Mouse (Mus musculus) megakaryocyte-erythroid progenitor cell, adult 5-6 weeks (primary cell): ENCODE results near the gene Pdap1. TPM values are rescaled to one million over a fixed set of nuclear protein-coding genes. Genes with fewer than 3 reads are reported as not detected.
"Not testable (repeated sequence)": the region's sequence is repeated elsewhere in the genome, so short reads cannot be mapped to it uniquely, and the experiment has no call there.

Experiments used
- ATAC-seq: replicated peaks from 2 replicates; pipeline ENCODE4 v1.8.0; 2016; ENCODE audit warnings: mild to moderate bottlenecking, inconsistent platforms; ENCODE audit not compliant: severe bottlenecking, poor library complexity, low FRiP score, low TSS enrichment
- total RNA-seq, 2 experiments: library from RNA; stranded (forward) in 1 of 2; stranded (reverse) in 1 of 2; fragments of 200-1000, 215-1000 nt in 1 of 2; fragments of >200 nt in 1 of 2; fragmentation: Nextera tagmentation in 1 of 2; gene quantifications; 2 replicates each; pipeline ENCODE4 v1.2.3; 2014 to 2017

Gene Pdap1
- total RNA-seq, 2 experiments from 2014 or later: 90.0 to 333 TPM

DNA sequence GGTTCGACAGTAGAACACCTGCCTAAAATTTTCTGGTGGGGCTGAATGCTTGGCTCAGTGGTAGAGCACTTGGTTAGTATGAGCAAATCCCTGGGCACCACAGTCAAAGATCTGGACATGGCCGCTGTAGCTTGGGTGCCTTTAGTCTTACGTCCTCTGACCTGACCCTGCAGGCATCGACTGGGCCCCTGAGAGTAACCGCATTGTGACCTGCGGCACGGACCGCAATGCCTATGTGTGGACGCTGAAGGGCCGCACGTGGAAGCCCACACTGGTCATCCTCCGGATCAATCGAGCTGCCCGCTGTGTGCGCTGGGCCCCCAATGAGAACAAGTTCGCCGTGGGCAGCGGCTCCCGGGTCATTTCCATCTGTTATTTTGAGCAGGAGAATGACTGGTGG is 16.6 kb downstream of the Pdap1 start:
- ATAC-seq: no peak

DNA sequence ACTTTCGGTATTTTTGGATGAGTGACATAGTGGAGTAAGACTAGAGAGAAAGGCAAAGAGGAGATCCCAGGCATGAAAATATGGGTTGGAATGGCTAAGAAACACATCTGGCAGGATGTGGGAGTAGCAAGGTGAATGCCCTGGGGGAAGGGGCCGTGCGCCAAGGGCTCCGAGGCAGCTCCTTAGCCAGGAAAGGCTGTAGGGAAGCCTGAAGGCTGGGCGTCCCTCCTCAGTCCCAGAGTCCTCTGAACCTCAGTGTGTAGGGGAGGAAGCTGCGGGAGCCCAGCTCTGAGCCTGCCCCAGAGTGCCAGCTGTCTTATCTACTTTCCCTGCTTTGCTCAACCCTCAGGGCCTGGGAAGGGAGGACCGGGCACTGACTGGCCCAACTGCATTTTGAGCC is 19.1 kb downstream of the Pdap1 start:
- ATAC-seq: peak; percentile 45; the same call in 1 of the 2 replicates

DNA sequence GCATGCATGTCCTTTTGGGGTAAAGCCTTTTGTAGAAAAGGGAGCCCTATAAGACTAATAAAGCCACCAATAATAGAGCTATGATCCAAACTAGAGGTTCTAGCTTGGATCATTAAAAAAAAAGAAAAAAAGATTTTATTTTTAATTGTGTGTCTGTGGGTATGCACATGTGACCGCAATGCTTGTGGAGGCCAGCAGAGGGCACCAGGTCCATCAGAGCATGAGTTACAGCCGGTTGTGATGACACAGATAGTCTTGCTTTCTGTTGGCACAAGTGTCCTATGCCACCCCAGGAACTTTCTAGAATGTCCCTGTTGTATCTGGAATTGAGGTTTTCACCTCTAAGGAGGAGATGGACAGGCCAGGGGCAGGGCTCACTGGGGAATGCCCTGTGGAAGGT is 20.7 kb downstream of the Pdap1 start:
- ATAC-seq: no peak

DNA sequence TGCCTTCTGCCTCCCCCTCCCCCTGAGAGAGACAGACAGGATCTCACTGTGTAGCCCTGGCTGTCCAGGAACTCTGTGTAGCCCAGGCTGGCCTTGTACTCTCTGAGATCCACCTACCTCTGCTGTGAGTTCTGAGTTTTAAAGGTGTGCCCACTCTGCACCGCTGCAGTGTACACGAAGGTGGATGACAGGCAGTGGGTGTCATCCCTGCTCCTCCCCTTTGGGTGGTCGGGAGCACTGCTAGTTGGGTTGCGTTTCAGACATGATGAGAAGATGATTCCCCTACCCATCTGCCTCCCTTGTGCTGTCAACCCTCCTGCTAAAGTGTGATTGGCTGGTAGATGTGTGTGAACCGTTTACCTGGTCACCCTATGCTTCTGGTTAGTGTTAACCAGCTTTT is 21.6 kb downstream of the Pdap1 start:
- ATAC-seq: no peak

DNA sequence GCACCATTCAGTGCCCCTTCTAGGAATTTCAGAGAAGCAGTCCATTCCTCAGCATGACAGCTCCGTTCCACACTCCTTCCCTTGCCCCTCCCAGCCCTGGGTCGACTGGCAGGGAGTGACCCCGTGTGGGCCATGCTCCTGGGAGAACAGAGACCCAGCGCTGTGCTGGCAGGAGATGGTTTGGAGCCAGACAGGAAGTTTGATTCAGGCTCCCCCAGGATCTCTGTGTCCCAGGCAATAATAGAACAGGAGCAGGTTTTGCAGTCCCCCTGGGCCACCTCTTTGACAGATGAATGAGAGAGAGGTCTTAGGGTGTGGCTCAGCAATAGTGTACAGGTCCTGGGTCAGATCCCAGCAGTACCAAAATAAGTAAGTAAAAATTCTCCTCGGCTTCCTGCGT is 22.0 kb downstream of the Pdap1 start:
- ATAC-seq: no peak

DNA sequence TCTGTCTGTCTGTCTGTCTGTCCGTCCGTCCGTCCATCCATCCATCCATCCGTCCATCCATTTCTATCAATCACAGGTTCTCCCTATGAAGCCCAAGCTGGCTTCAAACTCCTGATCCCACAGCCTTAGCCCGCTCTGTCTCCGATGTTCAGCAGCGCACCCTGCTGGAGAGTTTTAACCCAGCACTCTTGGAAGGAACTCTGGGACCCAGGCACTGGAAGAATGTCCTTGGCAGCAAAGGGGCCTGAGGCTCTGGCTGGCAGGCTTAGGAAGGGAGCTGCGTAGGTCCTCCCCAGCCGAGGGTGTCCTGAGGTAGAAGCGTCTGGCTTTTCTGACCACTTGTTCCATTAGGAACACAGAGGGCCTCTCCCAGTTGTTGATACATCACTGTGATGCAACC is 23.1 kb downstream of the Pdap1 start:
- peak; percentile 42; the same call in 1 of the 2 replicates for ATAC-seq

DNA sequence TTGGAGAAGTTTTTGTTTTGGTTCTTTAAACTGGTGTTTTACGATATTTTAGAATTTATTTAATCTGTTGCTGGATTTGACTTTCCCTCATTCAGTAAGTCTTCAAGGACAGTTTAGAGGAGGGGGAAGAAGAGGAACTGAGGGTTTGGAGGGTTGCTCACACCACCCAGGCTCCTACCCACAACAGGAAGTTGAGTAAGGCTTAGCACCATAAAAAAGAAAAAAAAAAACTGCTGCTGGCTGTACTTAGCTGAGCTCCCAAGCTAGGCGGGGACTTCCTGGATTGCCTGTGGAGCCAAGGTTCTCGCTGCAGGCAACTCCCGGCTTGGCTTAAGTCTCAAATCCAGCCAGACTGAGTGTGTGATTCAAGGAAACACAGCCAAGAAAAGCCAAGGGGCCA is 23.7 kb downstream of the Pdap1 start:
- no peak for ATAC-seq

DNA sequence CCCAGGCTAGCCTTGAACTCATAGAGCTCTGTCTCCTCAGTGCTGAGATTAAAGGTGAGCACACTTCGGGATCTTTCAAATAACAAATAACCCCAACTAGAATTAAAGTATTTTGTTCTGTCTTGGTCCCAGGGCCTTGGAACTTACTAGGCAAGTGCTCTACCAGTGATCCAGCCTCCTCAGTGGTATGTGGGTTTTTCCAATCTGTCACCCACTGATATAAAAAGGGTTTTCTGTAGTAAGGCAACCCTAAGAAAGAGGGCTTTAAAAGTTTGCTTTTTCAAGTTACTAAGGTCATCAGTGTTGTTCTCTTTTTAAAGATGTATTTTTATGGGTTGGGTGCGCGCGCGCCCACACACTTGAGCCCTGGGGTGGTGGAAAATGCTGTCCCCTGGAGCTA is 24.3 kb downstream of the Pdap1 start:
- no peak for ATAC-seq

DNA sequence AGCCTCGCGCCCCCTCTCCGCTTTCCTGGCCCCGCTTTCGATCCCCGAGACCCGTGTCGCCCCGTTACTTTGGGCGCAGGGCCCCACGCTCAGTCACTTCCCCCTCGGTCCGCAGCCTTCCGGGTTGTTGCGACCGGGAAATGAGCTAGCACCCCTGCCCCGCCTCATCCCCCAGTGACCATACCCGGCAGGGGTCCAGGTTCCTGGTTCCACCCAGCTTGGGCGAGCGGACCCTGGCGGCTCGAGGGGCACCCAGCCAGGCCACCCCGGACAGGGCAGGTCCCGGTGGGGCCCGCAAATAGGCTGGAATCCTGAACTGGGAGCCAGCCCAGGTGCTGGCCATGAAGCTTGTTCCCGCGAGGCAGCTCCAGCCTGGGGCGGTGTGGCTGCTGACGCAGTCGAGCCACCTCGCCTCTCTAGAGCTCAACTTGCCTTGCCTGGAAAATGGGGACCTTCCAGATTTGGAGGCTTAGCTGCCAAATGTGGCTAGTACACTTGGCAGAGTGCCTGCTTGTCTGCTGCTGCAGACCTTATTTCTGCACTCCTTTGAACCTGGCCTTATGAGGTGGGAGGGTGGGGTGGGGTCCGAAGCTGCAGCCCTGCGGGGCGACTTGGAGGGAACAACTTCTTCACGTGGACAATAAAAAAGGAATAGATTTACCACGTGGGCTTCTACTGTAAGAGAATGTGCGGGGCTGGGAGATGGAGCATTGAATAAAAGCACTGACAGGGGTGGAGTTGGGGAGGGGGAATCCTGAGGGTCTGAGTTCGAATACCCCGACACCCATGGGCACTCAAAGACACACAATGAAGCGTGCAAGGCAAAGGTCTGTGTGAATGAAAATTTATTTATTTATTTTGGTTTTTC is 25.2 kb downstream of the Pdap1 start:
- ATAC-seq: peak; percentile 56

DNA sequence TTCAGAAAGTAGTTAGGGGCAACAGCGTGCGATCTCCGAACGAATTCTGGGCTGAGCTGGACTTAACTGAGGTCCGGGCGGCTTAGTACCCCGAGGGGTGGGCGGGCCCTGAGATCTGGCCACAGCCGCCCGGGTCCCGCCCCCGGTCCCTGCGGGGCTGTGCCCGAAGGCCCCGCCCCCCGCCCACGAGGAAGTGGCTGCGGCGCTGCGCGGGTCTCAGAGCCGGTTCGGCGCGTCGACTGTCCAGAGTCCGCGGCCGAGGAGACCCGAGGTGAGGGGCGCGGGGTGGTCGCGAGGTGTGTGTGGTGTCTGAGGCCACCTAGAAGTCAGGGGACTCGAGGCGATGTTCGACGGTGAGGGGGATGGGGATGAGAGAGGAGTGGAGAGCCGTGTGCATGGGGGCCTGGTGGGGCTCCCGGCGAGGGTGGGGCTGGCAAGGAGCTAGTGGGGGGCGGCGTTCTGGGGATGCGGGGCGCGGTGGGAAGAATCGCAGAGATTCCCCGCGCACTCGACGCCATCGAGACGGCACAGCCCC is 25.9 kb downstream of the Pdap1 start, which contains the start of gene Arpc1b:
TSS of gene Arpc1b (plus strand) at position 145 of the 535 bp plus-strand sequence.
- ATAC-seq: peak; percentile 31; the same call in 1 of the 2 replicates

DNA sequence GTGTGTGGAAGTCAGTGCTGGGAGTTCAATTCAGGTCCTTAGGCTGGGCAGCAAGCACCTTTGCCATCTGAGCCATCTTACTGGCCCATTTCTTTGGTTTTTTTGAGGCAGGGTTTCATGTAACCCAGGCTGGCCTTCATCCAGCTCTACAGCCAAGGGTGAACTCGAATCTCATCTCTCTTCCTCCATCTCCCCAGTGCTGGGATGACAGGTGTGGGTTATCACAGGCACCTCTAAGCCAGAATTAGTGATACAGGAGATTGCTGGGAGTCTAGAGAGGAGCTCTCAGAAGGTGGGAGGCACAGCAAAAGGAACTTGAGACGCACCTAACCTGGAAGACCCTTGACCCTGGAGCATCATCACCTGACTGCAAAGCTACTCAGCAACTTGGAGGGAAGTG is 26.6 kb downstream of the Pdap1 start:
- ATAC-seq: no peak

DNA sequence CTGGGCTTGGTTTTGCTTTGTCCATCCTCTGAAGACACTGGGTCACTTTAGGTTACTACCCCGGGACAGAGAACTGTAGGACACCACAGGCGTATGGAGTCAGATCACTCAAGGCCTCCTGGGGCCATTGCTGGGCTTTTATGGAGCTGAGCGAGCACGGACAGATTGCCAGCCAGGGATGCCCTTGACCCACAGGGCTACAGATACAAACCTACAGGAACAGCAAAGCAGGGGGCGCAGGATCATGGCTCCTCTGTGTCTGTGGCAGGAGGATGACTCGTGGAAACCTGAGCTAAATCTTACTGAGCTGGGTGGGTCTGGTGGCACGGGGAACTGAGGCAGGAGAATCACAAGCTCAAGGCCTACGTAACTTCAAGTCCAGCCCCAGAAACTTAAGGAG is 27.5 kb downstream of the Pdap1 start:
- no peak for ATAC-seq

DNA sequence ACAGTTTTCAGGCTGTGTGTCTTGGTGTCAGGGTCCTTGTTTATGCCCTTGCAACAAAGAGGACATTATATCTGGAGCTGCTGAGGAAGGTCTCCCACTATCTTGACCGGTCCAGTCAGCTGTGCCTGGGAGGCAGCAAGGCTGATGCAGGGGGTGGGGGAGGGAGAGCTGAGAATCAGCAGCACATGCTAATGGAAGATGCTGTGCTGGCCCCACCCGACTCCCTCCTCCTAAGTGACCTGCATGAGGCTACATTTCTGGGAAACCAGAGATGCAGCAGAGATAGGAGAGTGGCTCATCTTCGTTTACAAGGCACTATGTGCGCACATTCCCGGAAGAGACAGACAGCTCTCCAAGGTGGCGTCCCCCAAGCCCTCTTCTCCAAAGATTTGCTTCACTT is 29.6 kb downstream of the Pdap1 start:
- no peak for ATAC-seq

DNA sequence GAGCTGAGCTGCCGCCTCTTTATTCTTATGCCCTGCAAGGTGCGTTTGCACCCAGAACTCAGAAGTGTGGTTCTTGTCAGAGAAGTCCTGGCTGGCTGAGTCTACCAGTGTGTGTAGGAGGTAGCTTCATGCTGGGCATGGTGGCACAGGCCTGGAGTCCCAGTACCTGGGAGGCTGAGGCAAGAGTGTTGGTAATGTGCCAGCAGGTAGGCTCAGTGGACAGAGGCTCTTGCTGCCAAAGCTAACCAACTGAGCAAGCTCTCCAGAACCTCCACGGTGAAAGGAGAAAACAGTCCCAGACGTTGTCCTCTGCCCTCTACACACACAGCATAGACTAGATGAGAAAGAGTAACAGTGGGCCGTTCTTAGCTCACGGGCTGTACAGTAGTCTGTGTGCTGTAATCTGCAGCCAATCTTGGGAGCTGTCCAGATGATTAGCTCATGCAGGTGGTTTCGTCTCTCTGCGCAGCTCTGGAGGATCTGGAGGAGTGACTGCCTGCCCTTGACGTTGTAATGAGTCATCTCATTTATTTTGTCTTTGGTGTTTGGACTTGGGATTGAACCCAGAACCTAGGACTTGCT is 34.3 kb downstream of the Pdap1 start:
- no peak for ATAC-seq

DNA sequence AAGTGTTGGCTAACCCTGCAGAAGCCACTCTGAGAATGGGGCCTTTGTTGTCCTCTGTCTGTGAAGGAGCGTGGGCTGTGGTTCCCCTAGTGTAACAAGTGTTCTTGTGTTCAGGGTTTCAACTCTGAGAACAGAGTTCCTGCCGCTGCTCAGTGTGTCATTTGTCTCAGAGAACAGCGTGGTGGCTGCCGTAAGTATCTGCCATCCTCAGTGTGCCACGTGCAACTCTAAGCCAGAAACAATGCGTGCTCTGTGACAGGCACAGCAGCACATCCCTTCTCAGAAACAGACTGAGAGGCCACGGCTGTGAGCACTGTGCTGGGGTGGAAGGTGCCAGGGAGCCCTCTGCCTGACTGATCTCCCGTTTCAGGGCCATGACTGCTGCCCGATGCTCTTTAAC is 35.7 kb downstream of the Pdap1 start:
- ATAC-seq: no peak

DNA sequence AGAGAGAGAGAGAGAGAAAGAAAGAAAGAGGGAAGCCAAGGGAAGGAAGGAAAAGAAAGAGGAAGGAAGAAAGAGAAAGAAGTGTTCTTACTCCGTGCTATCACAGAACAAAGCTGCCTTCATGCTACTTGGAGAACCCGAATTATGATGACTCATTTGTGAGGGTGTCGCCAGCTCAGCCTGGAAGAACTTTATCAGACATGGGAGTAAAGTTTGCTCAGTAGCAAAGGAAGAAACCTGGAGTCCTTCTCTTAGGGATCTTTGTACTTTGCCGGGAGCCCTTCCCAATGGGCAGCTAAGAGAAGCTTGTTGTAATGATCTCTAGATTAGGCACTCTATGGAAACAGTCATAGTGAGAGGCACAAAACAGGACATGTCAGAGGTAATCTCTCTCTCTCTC is 37.3 kb downstream of the Pdap1 start:
- no peak for ATAC-seq

DNA sequence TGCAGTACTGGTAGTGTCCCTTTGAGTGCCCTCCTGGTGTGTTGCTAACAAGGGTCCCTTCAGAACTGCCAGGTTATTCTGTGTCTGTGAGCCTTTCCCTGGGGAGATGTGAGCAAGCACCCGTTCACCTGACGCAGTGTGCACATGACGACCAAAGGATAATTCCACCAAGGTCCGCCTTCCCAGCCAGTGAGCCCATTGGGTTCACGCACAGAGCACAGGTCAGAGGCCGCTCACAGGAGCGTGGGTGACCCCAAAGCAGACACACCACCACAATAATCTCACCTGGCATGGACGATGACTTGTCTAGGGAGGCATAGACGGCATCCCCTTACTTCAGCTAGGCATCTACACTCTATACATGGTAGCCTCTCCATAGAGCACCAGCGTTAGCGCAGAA is 38.6 kb downstream of the Pdap1 start:
- ATAC-seq: not testable (repeated sequence)

DNA sequence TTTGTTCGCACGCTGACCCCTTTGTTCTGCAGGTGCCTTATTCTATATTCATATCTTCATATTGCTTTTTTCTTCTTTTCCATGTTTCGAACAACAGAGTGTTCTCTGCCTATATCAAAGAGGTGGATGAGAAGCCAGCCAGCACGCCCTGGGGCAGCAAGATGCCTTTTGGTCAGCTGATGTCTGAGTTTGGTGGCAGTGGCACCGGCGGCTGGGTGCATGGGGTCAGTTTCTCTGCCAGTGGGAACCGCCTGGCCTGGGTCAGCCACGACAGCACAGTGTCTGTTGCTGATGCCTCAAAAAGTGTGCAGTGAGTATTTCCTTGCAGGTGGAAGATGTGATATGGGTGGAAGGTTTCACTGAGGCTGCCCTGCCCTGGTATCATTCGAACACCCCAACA is 39.1 kb downstream of the Pdap1 start:
- ATAC-seq: no peak

DNA sequence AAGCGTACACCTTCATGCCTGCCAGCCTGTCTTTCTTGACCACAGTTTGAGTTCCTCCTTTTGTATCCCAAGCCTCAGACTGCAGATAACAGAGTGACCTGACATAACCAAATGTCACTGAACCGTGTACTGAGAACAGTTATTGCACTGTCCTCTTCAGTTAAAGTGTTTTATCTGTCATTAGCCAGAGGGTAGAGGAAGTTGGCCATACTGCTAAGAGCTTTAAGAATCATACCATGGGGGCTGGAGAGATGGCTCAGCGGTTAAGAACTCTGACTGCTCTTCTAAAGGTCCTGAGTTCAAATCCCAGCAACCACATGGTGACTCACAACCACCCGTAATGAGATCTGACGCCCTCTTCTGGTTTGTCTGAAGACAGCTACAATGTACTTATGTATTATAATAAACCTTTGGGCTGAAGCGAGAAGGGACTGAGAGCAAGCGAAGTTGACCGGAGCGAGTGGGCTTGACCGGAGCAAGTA is 41.7 kb downstream of the Pdap1 start:
- peak; percentile 52 for ATAC-seq

DNA sequence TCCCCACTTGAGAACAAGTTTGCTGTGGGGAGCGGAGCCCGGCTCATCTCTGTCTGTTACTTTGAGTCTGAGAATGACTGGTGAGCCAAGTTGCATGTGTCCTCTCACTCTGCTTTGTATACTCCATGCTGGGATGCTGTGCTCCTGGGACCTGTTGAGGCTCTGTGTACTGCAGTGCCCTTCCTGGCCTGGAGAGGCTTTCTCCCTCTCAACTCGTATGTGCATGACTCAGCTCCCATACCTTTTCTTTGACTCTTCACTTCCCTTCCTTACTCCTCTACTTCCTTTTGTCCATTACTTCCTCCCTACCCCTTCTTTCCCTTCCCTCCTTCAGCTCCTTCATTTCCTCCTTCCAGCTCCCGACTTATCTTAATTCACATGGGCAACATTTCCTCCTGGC is 43.8 kb downstream of the Pdap1 start:
- no peak for ATAC-seq

DNA sequence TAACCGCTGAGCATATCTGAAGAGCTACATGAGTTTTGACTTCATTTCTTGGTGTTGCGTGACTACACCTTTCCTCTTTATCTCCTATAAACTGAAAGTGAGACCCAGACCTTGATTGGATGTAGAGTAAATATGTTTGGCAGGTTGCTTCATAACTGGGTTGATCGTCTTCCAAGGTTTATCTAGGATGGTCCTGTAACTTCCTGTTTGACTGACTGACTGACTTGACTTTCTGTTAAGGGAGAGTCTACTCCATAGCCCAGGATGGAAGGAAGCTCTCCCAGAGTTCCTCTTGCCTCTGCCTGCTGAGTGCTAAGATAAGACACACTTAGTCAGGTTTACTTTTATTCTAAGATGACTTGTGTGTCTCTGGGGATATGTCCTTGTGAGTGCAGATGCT is 50.2 kb downstream of the Pdap1 start:
- peak; percentile 43 for ATAC-seq
